Mouse (Mus musculus) forebrain, embryonic 10.5 days (tissue): Measurements from ENCODE around the gene Esr1. TPM values are rescaled to one million over a fixed set of nuclear protein-coding genes. Genes with fewer than 3 reads are reported as not detected.

ENCODE experiments used
- DNase-seq: peaks from one replicate; pipeline ENCODE4 v3.0.0-alpha.2; 2017; ENCODE audit warnings: low spot score; ENCODE audit errors: extremely low spot score
- H3K27ac ChIP-seq: fragments of 300-500 bp; sonication (generic); 2 replicates; pipeline ENCODE4 v1.5.1; 2016; ENCODE audit warnings: mild to moderate bottlenecking
- H3K27me3 ChIP-seq: fragments of 300-500 bp; sonication (generic); 2 replicates; pipeline ENCODE4 v1.6.1; 2016; ENCODE audit warnings: mild to moderate bottlenecking; ENCODE audit not compliant: poor library complexity, severe bottlenecking
- H3K36me3 ChIP-seq: fragments of 300-500 bp; sonication (generic); replicated peaks from 2 replicates; pipeline ENCODE4 v1.6.1; 2016; ENCODE audit warnings: mild to moderate bottlenecking, moderate library complexity
- H3K4me1 ChIP-seq: fragments of 300-500 bp; sonication (generic); 2 replicates; pipeline ENCODE4 v1.6.1; 2016
- H3K4me3 ChIP-seq: fragments of 300-500 bp; sonication (generic); 2 replicates; pipeline ENCODE4 v1.5.1; 2016; ENCODE audit warnings: mild to moderate bottlenecking, moderate library complexity
- H3K9me3 ChIP-seq: fragments of 300-500 bp; sonication (generic); 2 replicates; pipeline ENCODE4 v1.6.1; 2016; ENCODE audit warnings: mild to moderate bottlenecking, moderate library complexity
- WGBS: fragments of 180-500 bp; shearing (Covaris S2); methylation state at CpG from one replicate; pipeline ENCODE4 v1.1.7; 2016; 5-methylcytosine and 5-hydroxymethylcytosine counted together
- polyA plus RNA-seq: library from polyadenylated mRNA; unstranded; fragments of >200 nt; fragmentation: Nextera tagmentation; extraction: Ambion mirVana; gene quantifications from 2 replicates; pipeline ENCODE4 v1.2.1, GENCODE M21; 2016

The Esr1 gene
- polyA plus RNA-seq = not detected in 2 replicates

DNA sequence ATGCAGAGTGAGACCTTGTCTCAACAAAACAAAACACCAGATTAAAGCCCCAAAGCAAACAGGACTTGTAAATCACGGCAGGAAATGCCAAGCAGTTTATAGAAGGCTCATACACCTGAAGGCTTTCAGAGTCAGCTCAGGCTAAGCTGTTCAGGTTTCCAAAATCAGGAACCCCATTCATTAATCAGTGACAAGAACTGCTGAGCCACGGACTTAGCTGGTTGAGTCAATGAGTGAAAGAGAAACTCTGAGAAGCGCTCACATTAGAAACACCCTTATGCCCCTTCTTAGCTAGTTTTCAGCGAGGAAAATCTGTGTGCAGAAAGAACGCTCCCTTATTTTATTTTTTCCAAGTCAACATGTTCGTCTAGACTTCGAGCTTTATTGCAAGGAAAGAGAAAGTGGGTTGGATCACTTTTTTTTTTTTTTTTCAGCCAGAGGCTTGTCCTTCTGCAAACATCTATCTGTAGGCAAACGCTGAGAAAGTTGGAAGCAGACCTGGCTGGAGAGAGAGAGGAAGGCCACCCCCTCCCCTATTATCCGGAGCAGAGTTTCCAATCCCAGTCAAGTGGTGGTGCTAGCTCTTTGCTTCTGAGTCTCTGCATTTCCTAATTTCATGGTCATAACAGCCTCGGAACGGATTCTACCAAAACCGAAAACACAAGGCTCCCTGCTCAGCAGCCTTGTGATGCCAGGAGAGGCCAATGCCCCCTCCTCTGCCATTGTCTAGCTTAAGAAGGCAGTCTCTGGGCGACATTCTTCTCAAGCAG, at the start of gene Esr1:
Gene Esr1, plus strand, starts transcription at position 208 of the 770 bp plus-strand sequence.
- H3K9me3 ChIP-seq = peaks cover 6% of the 10 kb centered on the region; the same call in 1 of the 2 replicates
- no peaks in the 10 kb centered on the region for H3K4me1 ChIP-seq
- H3K27me3 ChIP-seq = no peaks in the 10 kb centered on the region
- WGBS = 56% methylated on average over 13 of the region's 13 CpGs
- no peak within 1 kb of the TSS for H3K27ac ChIP-seq
- H3K4me3 ChIP-seq = no peak within 1 kb of the TSS
- no peaks in the 10 kb centered on the region for H3K36me3 ChIP-seq
- no peak for DNase-seq

GRCm38 (mm10) chr10:4565148-4565547, 46.2 kb upstream of the Esr1 start:
- no peak overlapping the region for H3K4me3 ChIP-seq
- H3K4me1 ChIP-seq = no peaks in the 10 kb centered on the region
- H3K27ac ChIP-seq = no peak overlapping the region
- no peak for DNase-seq
- WGBS = 97% methylated on average over 1 of the region's 1 CpGs
- H3K36me3 ChIP-seq = no peaks in the 10 kb centered on the region
- no peaks in the 10 kb centered on the region for H3K27me3 ChIP-seq
- H3K9me3 ChIP-seq = no peaks in the 10 kb centered on the region

- no peaks in the 10 kb centered on the region for H3K9me3 ChIP-seq
- no peak overlapping the region for H3K4me3 ChIP-seq
- no peaks in the 10 kb centered on the region for H3K27me3 ChIP-seq
- H3K4me1 ChIP-seq = no peaks in the 10 kb centered on the region
- no peak overlapping the region for H3K27ac ChIP-seq
- WGBS = 93% methylated on average over 4 of the region's 4 CpGs
- H3K36me3 ChIP-seq = no peaks in the 10 kb centered on the region
- no peak for DNase-seq
These were observed 40.6 kb upstream of the Esr1 start for GRCm38 (mm10) chr10:4570778-4571177.

GRCm38 (mm10) chr10:4571304-4571703, 40.1 kb upstream of the Esr1 start:
- DNase-seq = no peak
- WGBS = 76% methylated on average over 4 of the region's 4 CpGs
- Histone ChIP-seq H3K27me3 (no peaks in the 10 kb centered on the region), H3K4me1 (no peaks in the 10 kb centered on the region), H3K9me3 (no peaks in the 10 kb centered on the region), H3K36me3 (no peaks in the 10 kb centered on the region), H3K4me3 (no peak overlapping the region), H3K27ac (no peak overlapping the region)

GRCm38 (mm10) chr10:4581905-4582304, 29.5 kb upstream of the Esr1 start:
- no peak for DNase-seq
- no peak overlapping the region for H3K4me3 ChIP-seq
- no peaks in the 10 kb centered on the region for H3K4me1 ChIP-seq
- H3K36me3 ChIP-seq = no peaks in the 10 kb centered on the region
- H3K27ac ChIP-seq = no peak overlapping the region
- no peaks in the 10 kb centered on the region for H3K9me3 ChIP-seq
- 86% methylated on average over 5 of the region's 5 CpGs for WGBS
- H3K27me3 ChIP-seq = no peaks in the 10 kb centered on the region

DNA sequence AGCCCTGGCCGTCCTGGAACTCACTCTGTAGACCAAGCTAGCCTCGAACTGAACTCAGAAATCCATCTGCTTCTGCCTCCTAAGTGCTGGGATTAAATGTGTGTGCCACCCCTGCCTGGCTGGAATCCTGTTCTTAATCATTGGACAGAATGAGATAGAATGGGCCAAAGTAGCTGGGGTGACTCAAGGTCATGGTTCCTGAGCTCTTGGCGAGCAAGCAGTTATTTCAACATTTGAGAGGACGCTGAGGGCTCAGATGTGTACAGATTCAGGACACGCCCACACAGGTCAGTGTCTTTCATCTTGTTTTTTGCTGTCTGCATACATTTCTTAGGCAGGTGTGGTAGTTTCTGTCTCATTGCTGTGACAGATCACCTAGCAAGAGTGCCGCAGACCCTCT, 24.7 kb upstream of the Esr1 start:
- Histone ChIP-seq H3K4me3 (no peak overlapping the region), H3K36me3 (no peaks in the 10 kb centered on the region), H3K27ac (no peak overlapping the region), H3K9me3 (no peaks in the 10 kb centered on the region), H3K27me3 (no peaks in the 10 kb centered on the region), H3K4me1 (no peaks in the 10 kb centered on the region)
- WGBS = 89% methylated on average over 6 of the region's 6 CpGs
- no peak for DNase-seq

DNA sequence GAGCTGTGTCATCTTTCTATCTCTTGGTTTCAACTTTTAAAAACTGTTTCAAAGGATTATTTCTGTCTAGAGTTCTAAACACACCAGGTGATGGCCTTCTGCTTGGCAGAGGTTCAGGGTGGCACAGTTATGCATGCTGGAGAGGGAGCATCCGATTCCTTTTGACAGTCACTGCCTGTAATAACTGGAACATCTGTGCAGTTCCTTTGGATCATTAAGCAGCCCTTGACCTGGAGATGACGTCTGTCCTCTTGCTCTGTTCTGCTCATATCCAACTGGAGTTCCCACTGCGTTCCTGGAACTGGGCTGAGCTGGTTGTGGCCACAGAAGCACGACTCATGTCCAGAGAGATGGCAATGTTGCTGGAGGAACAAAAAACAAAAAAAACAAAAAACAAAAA, 21.8 kb upstream of the Esr1 start:
- Histone ChIP-seq H3K27ac (no peak overlapping the region), H3K27me3 (no peaks in the 10 kb centered on the region), H3K4me3 (no peak overlapping the region), H3K4me1 (no peaks in the 10 kb centered on the region), H3K36me3 (no peaks in the 10 kb centered on the region), H3K9me3 (no peaks in the 10 kb centered on the region)
- DNase-seq = no peak
- WGBS = 88% methylated on average over 4 of the region's 4 CpGs

DNA sequence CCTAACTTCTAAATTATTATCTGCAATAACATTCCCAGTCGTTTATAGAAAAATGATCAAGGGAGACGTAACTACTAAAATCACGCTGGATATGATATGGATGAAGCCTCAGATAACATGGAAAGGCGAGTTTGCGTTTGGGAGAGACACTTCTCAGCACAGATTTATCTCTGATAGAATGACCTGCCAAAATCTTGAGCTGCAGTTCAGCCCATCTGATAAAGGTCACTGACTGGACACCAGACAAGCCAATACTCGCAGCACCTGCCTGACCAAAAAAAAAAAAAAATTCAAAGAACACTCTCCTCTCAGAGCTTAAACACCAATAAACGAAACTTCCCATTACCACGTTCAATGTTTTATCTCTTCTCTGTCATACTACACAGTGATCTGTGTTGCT, 20.4 kb upstream of the Esr1 start:
- Histone ChIP-seq H3K4me3 (no peak overlapping the region), H3K27ac (no peak overlapping the region), H3K4me1 (no peaks in the 10 kb centered on the region), H3K27me3 (no peaks in the 10 kb centered on the region), H3K9me3 (peaks cover 3% of the 10 kb centered on the region; the same call in 1 of the 2 replicates), H3K36me3 (no peaks in the 10 kb centered on the region)
- no peak for DNase-seq
- WGBS = 88% methylated on average over 8 of the region's 8 CpGs

GRCm38 (mm10) chr10:4593828-4594227, 17.6 kb upstream of the Esr1 start:
- no peaks in the 10 kb centered on the region for H3K27me3 ChIP-seq
- H3K4me1 ChIP-seq = no peaks in the 10 kb centered on the region
- H3K27ac ChIP-seq = no peak overlapping the region
- H3K4me3 ChIP-seq = no peak overlapping the region
- 70% methylated on average over 4 of the region's 4 CpGs for WGBS
- no peak for DNase-seq
- peaks cover 5% of the 10 kb centered on the region; the same call in 1 of the 2 replicates for H3K9me3 ChIP-seq
- no peaks in the 10 kb centered on the region for H3K36me3 ChIP-seq

GRCm38 (mm10) chr10:4597211-4597610, 14.2 kb upstream of the Esr1 start:
- Histone ChIP-seq H3K27ac (no peak overlapping the region), H3K4me3 (no peak overlapping the region), H3K9me3 (peaks cover 5% of the 10 kb centered on the region; the same call in 1 of the 2 replicates), H3K4me1 (no peaks in the 10 kb centered on the region), H3K27me3 (no peaks in the 10 kb centered on the region), H3K36me3 (no peaks in the 10 kb centered on the region)
- DNase-seq = no peak
- 92% methylated on average over 4 of the region's 4 CpGs for WGBS

- DNase-seq = peak; percentile 46
- H3K9me3 ChIP-seq = peaks cover 5% of the 10 kb centered on the region; the same call in 1 of the 2 replicates
- H3K27me3 ChIP-seq = no peaks in the 10 kb centered on the region
- H3K27ac ChIP-seq = no peak overlapping the region
- H3K4me3 ChIP-seq = no peak overlapping the region
- WGBS = 70% methylated on average over 10 of the region's 10 CpGs
- H3K36me3 ChIP-seq = no peaks in the 10 kb centered on the region
- H3K4me1 ChIP-seq = no peaks in the 10 kb centered on the region
These were observed 13.1 kb upstream of the Esr1 start for GRCm38 (mm10) chr10:4598244-4598842.

- peaks cover 5% of the 10 kb centered on the region; the same call in 1 of the 2 replicates for H3K9me3 ChIP-seq
- no peaks in the 10 kb centered on the region for H3K27me3 ChIP-seq
- H3K4me3 ChIP-seq = no peak overlapping the region
- H3K36me3 ChIP-seq = no peaks in the 10 kb centered on the region
- 92% methylated on average over 12 of the region's 12 CpGs for WGBS
- no peak for DNase-seq
- no peak overlapping the region for H3K27ac ChIP-seq
- H3K4me1 ChIP-seq = no peaks in the 10 kb centered on the region
These were observed 12.5 kb upstream of the Esr1 start for GRCm38 (mm10) chr10:4598916-4599315.

GRCm38 (mm10) chr10:4599591-4599990, 11.8 kb upstream of the Esr1 start:
- Histone ChIP-seq H3K27me3 (no peaks in the 10 kb centered on the region), H3K27ac (no peak overlapping the region), H3K9me3 (peaks cover 5% of the 10 kb centered on the region; the same call in 1 of the 2 replicates), H3K36me3 (no peaks in the 10 kb centered on the region), H3K4me1 (no peaks in the 10 kb centered on the region), H3K4me3 (no peak overlapping the region)
- no peak for DNase-seq
- 84% methylated on average over 4 of the region's 4 CpGs for WGBS
